Mouse (Mus musculus): ENCODE data around the gene Popdc2. TPM values are rescaled to one million over a fixed set of nuclear protein-coding genes. Genes with fewer than 3 reads are reported as not detected.

Popdc2 gene
- polyA plus RNA-seq, 1 experiment from 2014 or later: 0.83 TPM

DNA sequence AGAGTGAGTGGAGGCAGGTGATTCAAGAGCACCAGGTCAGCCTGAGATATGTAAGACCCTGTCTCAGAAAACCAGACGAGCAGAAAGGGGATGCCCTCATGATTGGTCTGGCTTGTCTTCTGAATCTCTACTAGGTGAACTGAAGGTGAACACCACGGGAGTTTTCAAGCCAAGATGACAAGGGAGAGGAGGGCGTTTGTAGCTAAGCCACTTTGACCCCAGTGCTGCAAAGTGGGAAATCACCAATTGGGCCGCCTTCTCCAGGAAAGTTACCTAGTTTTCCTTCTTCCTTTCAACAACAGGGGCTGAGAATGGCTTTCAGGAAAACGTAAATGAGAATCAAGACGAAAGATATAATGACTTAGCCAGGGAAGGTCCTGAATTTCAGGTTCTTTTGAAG lies 26.7 kb downstream of the Popdc2 start:
- ATAC-seq: no peak
- Histone ChIP-seq H3K4me1 (ENCODE audit: control insufficient read depth, insufficient read depth, low read length) (no peaks in the 10 kb centered on the region), H3K9ac (ENCODE audit: low read depth, low read length) (no peak overlapping the region), H3K36me3 (ENCODE audit: control insufficient read depth, insufficient read depth, low read length) (no peaks in the 10 kb centered on the region), H3K27ac (ENCODE audit: low read length) (no peak overlapping the region), H3K27me3 (ENCODE audit: control insufficient read depth, insufficient read depth, low read depth, low read length) (no peaks in the 10 kb centered on the region), H3K4me2 (ENCODE audit: low read length) (no peak overlapping the region), H3K9me3 (replicated peaks; ENCODE audit: control insufficient read depth, low read length, poor library complexity, severe bottlenecking) (no peaks in the 10 kb centered on the region), H3K4me3 (ENCODE audit: low read depth, low read length) (no peak overlapping the region)
- WGBS: 76% methylated on average over 6 of the region's 6 CpGs

GRCm38 (mm10) chr16:38389284-38389893 lies 27.4 kb downstream of the Popdc2 start:
- H3K9ac ChIP-seq (ENCODE audit: low read depth, low read length): no peak overlapping the region
- H3K4me1 ChIP-seq (ENCODE audit: control insufficient read depth, insufficient read depth, low read length): no peaks in the 10 kb centered on the region
- no peak for ATAC-seq
- H3K9me3 ChIP-seq (replicated peaks; ENCODE audit: control insufficient read depth, low read length, poor library complexity, severe bottlenecking): no peaks in the 10 kb centered on the region
- WGBS: 82% methylated on average over 8 of the region's 8 CpGs
- H3K36me3 ChIP-seq (ENCODE audit: control insufficient read depth, insufficient read depth, low read length): no peaks in the 10 kb centered on the region
- no peaks in the 10 kb centered on the region for H3K27me3 ChIP-seq (ENCODE audit: control insufficient read depth, insufficient read depth, low read depth, low read length)
- H3K4me3 ChIP-seq (ENCODE audit: low read depth, low read length): no peak overlapping the region
- H3K4me2 ChIP-seq (ENCODE audit: low read length): no peak overlapping the region
- no peak overlapping the region for H3K27ac ChIP-seq (ENCODE audit: low read length)

DNA sequence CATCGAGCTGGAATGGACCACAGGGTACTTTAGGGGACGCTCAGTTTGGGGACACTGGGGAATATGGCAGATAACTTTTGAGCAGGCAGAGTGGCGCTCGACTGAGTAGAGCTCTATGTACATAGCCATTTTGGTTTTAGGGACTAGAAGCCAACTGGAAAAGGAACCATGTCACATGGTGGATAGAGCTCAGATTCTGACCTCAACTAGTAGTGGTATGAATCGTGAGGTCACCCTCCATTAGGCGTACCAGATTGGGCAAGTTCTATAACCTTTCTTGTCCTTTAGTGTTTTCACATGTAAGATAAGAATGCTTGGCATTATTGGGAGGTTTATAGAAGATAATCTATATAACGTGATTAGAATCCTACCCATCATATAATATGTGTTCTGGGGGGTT lies 28.3 kb downstream of the Popdc2 start:
- no peak for ATAC-seq
- Histone ChIP-seq H3K36me3 (ENCODE audit: control insufficient read depth, insufficient read depth, low read length) (no peaks in the 10 kb centered on the region), H3K9ac (ENCODE audit: low read depth, low read length) (no peak overlapping the region), H3K9me3 (replicated peaks; ENCODE audit: control insufficient read depth, low read length, poor library complexity, severe bottlenecking) (no peaks in the 10 kb centered on the region), H3K27me3 (ENCODE audit: control insufficient read depth, insufficient read depth, low read depth, low read length) (no peaks in the 10 kb centered on the region), H3K4me2 (ENCODE audit: low read length) (no peak overlapping the region), H3K4me3 (ENCODE audit: low read depth, low read length) (no peak overlapping the region), H3K4me1 (ENCODE audit: control insufficient read depth, insufficient read depth, low read length) (no peaks in the 10 kb centered on the region), H3K27ac (ENCODE audit: low read length) (no peak overlapping the region)
- WGBS: 92% methylated on average over 7 of the region's 7 CpGs

- H3K4me2 ChIP-seq (ENCODE audit: low read length): no peak overlapping the region
- H3K9me3 ChIP-seq (replicated peaks; ENCODE audit: control insufficient read depth, low read length, poor library complexity, severe bottlenecking): no peaks in the 10 kb centered on the region
- H3K27me3 ChIP-seq (ENCODE audit: control insufficient read depth, insufficient read depth, low read depth, low read length): no peaks in the 10 kb centered on the region
- no peak for ATAC-seq
- no peak overlapping the region for H3K4me3 ChIP-seq (ENCODE audit: low read depth, low read length)
- no peak overlapping the region; the same call in 1 of the 2 replicates for H3K27ac ChIP-seq (ENCODE audit: low read length)
- no peak overlapping the region for H3K9ac ChIP-seq (ENCODE audit: low read depth, low read length)
- H3K4me1 ChIP-seq (ENCODE audit: control insufficient read depth, insufficient read depth, low read length): no peaks in the 10 kb centered on the region
- 81% methylated on average over 23 of the region's 23 CpGs for WGBS
- no peaks in the 10 kb centered on the region for H3K36me3 ChIP-seq (ENCODE audit: control insufficient read depth, insufficient read depth, low read length)
Observed at GRCm38 (mm10) chr16:38392126-38392894, 30.3 kb downstream of the Popdc2 start.

- Histone ChIP-seq H3K4me3 (ENCODE audit: low read depth, low read length) (no peak overlapping the region), H3K36me3 (ENCODE audit: control insufficient read depth, insufficient read depth, low read length) (no peaks in the 10 kb centered on the region), H3K27me3 (ENCODE audit: control insufficient read depth, insufficient read depth, low read depth, low read length) (no peaks in the 10 kb centered on the region), H3K4me1 (ENCODE audit: control insufficient read depth, insufficient read depth, low read length) (peaks cover 3% of the 10 kb centered on the region), H3K27ac (ENCODE audit: low read length) (no peak overlapping the region), H3K9ac (ENCODE audit: low read depth, low read length) (no peak overlapping the region), H3K4me2 (ENCODE audit: low read length) (no peak overlapping the region), H3K9me3 (replicated peaks; ENCODE audit: control insufficient read depth, low read length, poor library complexity, severe bottlenecking) (no peaks in the 10 kb centered on the region)
- ATAC-seq: no peak
- WGBS: 90% methylated on average over 8 of the region's 8 CpGs
Observed at GRCm38 (mm10) chr16:38394191-38394618, 32.2 kb downstream of the Popdc2 start.

DNA sequence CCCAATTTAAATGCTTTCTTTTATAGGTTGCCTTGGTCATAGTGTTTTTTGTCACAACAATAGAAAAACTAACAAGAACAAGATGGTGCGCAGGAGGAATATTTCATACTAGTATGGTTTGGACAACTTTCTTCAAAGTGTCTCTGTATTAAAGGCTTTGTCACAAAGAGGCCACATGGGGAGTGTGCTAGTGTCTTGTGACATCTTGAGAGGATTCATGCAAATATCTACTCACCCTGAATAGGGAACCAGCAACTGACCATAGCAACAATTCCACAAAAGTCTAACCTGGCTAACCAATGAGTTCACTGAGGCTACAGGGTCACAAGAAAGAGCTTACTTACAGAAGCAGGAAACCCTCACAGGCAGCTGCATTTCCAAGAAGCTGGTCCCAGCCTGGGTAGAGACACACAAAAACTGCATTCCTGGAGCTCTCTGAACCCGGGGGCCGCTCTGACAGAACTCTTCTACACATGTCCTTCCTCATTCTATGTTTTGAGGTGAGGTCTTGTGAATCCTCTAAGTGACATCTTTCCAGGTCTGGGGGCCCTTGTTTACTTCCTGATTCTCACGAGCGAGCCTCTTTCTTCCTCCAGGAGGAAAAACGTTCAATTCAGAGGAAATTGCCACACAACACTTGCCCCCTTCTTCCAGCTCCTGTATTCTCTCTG lies 33.2 kb downstream of the Popdc2 start:
- no peaks in the 10 kb centered on the region for H3K9me3 ChIP-seq (replicated peaks; ENCODE audit: control insufficient read depth, low read length, poor library complexity, severe bottlenecking)
- WGBS: 64% methylated on average over 6 of the region's 6 CpGs
- no peak for ATAC-seq
- no peaks in the 10 kb centered on the region for H3K27me3 ChIP-seq (ENCODE audit: control insufficient read depth, insufficient read depth, low read depth, low read length)
- peaks cover 13% of the 10 kb centered on the region for H3K4me1 ChIP-seq (ENCODE audit: control insufficient read depth, insufficient read depth, low read length)
- no peak overlapping the region for H3K4me2 ChIP-seq (ENCODE audit: low read length)
- H3K27ac ChIP-seq (ENCODE audit: low read length): no peak overlapping the region
- H3K36me3 ChIP-seq (ENCODE audit: control insufficient read depth, insufficient read depth, low read length): no peaks in the 10 kb centered on the region
- H3K4me3 ChIP-seq (ENCODE audit: low read depth, low read length): no peak overlapping the region
- H3K9ac ChIP-seq (ENCODE audit: low read depth, low read length): no peak overlapping the region

DNA sequence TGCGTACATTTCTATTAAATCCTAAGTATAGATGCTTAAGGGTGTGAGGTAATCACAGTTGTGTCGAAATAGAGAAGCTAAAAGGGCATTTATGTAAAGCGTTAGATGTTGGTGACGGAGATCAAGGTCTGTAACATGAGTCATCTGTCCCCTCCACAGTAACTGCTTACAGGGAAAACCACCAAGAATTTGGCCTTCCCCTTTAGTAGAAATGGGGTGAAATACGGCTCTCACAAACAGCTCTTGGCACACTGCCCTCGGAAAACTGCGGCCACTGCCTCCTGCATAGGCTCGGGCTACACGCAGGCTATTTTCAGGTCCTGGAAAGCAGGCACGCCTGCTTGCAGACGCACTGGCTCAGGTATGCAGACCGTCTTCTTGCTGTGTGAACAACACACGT lies 34.1 kb downstream of the Popdc2 start:
- Histone ChIP-seq H3K9me3 (replicated peaks; ENCODE audit: control insufficient read depth, low read length, poor library complexity, severe bottlenecking) (no peaks in the 10 kb centered on the region), H3K4me1 (ENCODE audit: control insufficient read depth, insufficient read depth, low read length) (peaks cover 16% of the 10 kb centered on the region), H3K4me3 (ENCODE audit: low read depth, low read length) (no peak overlapping the region), H3K9ac (ENCODE audit: low read depth, low read length) (no peak overlapping the region), H3K36me3 (ENCODE audit: control insufficient read depth, insufficient read depth, low read length) (no peaks in the 10 kb centered on the region), H3K27me3 (ENCODE audit: control insufficient read depth, insufficient read depth, low read depth, low read length) (no peaks in the 10 kb centered on the region), H3K27ac (ENCODE audit: low read length) (no peak overlapping the region), H3K4me2 (ENCODE audit: low read length) (no peak overlapping the region)
- 78% methylated on average over 13 of the region's 13 CpGs for WGBS
- no peak for ATAC-seq

GRCm38 (mm10) chr16:38398266-38398665 lies 36.3 kb downstream of the Popdc2 start:
- WGBS: 92% methylated on average over 6 of the region's 6 CpGs
- Histone ChIP-seq H3K27ac (ENCODE audit: low read length) (no peak overlapping the region), H3K9ac (ENCODE audit: low read depth, low read length) (no peak overlapping the region), H3K36me3 (ENCODE audit: control insufficient read depth, insufficient read depth, low read length) (no peaks in the 10 kb centered on the region), H3K9me3 (replicated peaks; ENCODE audit: control insufficient read depth, low read length, poor library complexity, severe bottlenecking) (no peaks in the 10 kb centered on the region), H3K4me2 (ENCODE audit: low read length) (no peak overlapping the region), H3K4me3 (ENCODE audit: low read depth, low read length) (no peak overlapping the region), H3K27me3 (ENCODE audit: control insufficient read depth, insufficient read depth, low read depth, low read length) (no peaks in the 10 kb centered on the region), H3K4me1 (ENCODE audit: control insufficient read depth, insufficient read depth, low read length) (peaks cover 16% of the 10 kb centered on the region)
- ATAC-seq: no peak

GRCm38 (mm10) chr16:38399076-38399475 lies 37.1 kb downstream of the Popdc2 start:
- Histone ChIP-seq H3K9me3 (replicated peaks; ENCODE audit: control insufficient read depth, low read length, poor library complexity, severe bottlenecking) (no peaks in the 10 kb centered on the region), H3K4me2 (ENCODE audit: low read length) (peak overlapping the region; percentile 59; the same call in 1 of the 2 replicates), H3K4me3 (ENCODE audit: low read depth, low read length) (no peak overlapping the region), H3K36me3 (ENCODE audit: control insufficient read depth, insufficient read depth, low read length) (no peaks in the 10 kb centered on the region), H3K27me3 (ENCODE audit: control insufficient read depth, insufficient read depth, low read depth, low read length) (no peaks in the 10 kb centered on the region), H3K9ac (ENCODE audit: low read depth, low read length) (no peak overlapping the region; the same call in 1 of the 2 replicates), H3K4me1 (ENCODE audit: control insufficient read depth, insufficient read depth, low read length) (peaks cover 16% of the 10 kb centered on the region), H3K27ac (ENCODE audit: low read length) (peak overlapping the region; percentile 56)
- WGBS: 65% methylated on average over 3 of the region's 3 CpGs
- ATAC-seq: peak; percentile 2; the same call in 1 of the 2 replicates

All from midbrain, embryonic 16.5 days (tissue).